Mouse (Mus musculus) ES-Bruce4 (cell line): ENCODE data around the gene Atoh8.

Experiments used
- CTCF ChIP-seq: IDR thresholded peaks from one replicate; pipeline ENCODE4 v1.8.1; 2011; ENCODE audit warnings: low read depth, low read length
- EP300 ChIP-seq: IDR thresholded peaks from 2 replicates; pipeline ENCODE4 v1.6.1; 2011; ENCODE audit warnings: low read depth, low read length; ENCODE audit not compliant: insufficient read depth

- TF ChIP-seq CTCF, result no peak
- no peak for TF ChIP-seq EP300
These were observed 40.1 kb upstream of the Atoh8 start for GRCm38 (mm10) chr6:72275527-72275926.
